Mouse (Mus musculus) liver, postnatal 0 days (tissue): ENCODE data around the gene Frat1. TPM values are rescaled to one million over a fixed set of nuclear protein-coding genes. Genes with fewer than 3 reads are reported as not detected.

ENCODE experiments used
- ATAC-seq: fragments of 200-750 bp; cut with Nextera tagmentation; 2 replicates; pipeline ENCODE4 v1.8.0; 2017; ENCODE audit warnings: mild to moderate bottlenecking, moderate library complexity
- DNase-seq: peaks from one replicate; pipeline ENCODE4 v3.0.0-alpha.2; 2016
- H3K27ac ChIP-seq: fragments of 300-500 bp; sonication (generic); 2 replicates; pipeline ENCODE4 v1.5.1; 2014; ENCODE audit warnings: antibody characterized with exemption, moderate library complexity, mild to moderate bottlenecking, low read depth
- H3K27me3 ChIP-seq: fragments of 300-500 bp; sonication (generic); 2 replicates; pipeline ENCODE4 v1.6.1; 2014; ENCODE audit warnings: low read length, control low read depth, mixed read lengths; ENCODE audit not compliant: insufficient read depth
- H3K36me3 ChIP-seq: fragments of 300-500 bp; sonication (generic); replicated peaks from 2 replicates; pipeline ENCODE4 v1.6.1; 2014; ENCODE audit warnings: mild to moderate bottlenecking, control low read depth, low read length, moderate library complexity, mixed read lengths; ENCODE audit not compliant: insufficient read depth
- H3K4me1 ChIP-seq: fragments of 300-500 bp; sonication (generic); 2 replicates; pipeline ENCODE4 v1.6.1; 2014; ENCODE audit warnings: antibody characterized with exemption, mild to moderate bottlenecking, control low read depth; ENCODE audit not compliant: insufficient read depth
- H3K4me2 ChIP-seq: fragments of 300-500 bp; sonication (generic); 2 replicates; pipeline ENCODE4 v1.6.1; 2014; ENCODE audit warnings: low read depth, mild to moderate bottlenecking, low read length, moderate library complexity, mixed read lengths
- H3K4me3 ChIP-seq: fragments of 300-500 bp; sonication (generic); 2 replicates; pipeline ENCODE4 v1.5.1; 2014; ENCODE audit warnings: low read depth, low read length
- H3K9ac ChIP-seq: fragments of 300-500 bp; sonication (generic); replicated peaks from 2 replicates; pipeline ENCODE4 v1.6.1; 2014; ENCODE audit warnings: mild to moderate bottlenecking, moderate library complexity
- H3K9me3 ChIP-seq: fragments of 300-500 bp; sonication (generic); 2 replicates; pipeline ENCODE4 v1.6.1; 2016; ENCODE audit warnings: mild to moderate bottlenecking, control low read depth, low read length, mixed read lengths
- CTCF ChIP-seq: sonication (generic); IDR thresholded peaks from 2 replicates; pipeline ENCODE4 v1.5.1; 2016; ENCODE audit warnings: antibody characterized with exemption, low read depth
- EP300 ChIP-seq: IDR thresholded peaks from 2 replicates; pipeline ENCODE4 v1.6.1; 2016; ENCODE audit warnings: antibody characterized with exemption, low read depth, mild to moderate bottlenecking
- WGBS: fragments of 180-500 bp; shearing (Covaris S2); extraction: QIAGEN DNeasy Blood & Tissue Kit; methylation state at CpG from one replicate; pipeline ENCODE4 v1.1.7; 2014; ENCODE audit not compliant: insufficient replicate concordance; 5-methylcytosine and 5-hydroxymethylcytosine counted together
- polyA plus RNA-seq: library from polyadenylated mRNA; unstranded; fragments of >200 nt; fragmentation: Nextera tagmentation; extraction: Ambion mirVana; gene quantifications from 2 replicates; pipeline ENCODE4 v1.2.1, GENCODE M21; 2015

Frat1 gene
- polyA plus RNA-seq, 1 experiment from 2014 or later: 8.1 TPM

DNA sequence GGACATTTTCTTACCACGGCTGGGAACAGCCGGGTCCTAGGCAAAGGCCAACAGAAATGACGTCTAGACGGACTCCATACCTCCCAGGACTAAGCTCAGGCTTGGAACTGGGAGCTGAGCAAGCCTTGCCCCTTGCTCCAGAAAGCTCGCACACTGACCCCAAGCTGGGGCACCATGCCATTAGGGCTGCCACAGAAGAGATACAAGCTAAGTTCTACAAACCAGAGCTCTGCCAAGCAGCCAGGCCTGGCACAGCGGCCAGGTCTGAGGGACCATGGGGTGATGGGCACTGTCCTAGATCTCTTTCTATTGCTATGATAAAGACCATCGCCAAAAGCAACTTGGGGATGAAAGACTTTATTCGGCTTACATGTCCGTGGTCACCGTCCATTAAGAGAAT, 17.2 kb upstream of the Frat1 start:
- TF ChIP-seq CTCF (no peak), EP300 (no peak)
- Histone ChIP-seq H3K27me3 (no peaks in the 10 kb centered on the region), H3K4me1 (peaks cover 18% of the 10 kb centered on the region), H3K27ac (no peak overlapping the region), H3K9me3 (no peaks in the 10 kb centered on the region), H3K36me3 (no peaks in the 10 kb centered on the region), H3K4me2 (no peak overlapping the region), H3K4me3 (no peak overlapping the region), H3K9ac (no peak overlapping the region)
- ATAC-seq (no peak), DNase-seq (no peak)
- 81% methylated on average over 10 of the region's 10 CpGs for WGBS

DNA sequence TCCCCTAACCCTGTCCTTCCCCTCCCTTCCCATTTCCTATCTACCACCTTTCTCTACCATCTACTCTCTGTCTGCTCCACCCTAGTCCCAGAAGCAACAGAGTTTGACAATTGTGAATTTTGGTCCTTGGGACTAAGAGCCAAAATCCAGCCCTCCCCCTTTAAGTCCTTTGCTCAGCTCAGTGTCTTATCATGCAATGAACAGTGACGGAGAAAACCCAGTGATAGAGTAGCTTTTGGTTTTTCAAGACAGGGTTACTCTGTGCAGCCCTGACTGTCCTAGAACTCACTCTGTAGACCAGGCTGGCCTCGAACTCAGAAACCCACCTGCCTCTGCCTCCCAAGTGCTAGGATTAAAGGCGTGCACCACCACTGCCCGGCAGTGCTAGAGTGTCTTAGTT, 16.4 kb upstream of the Frat1 start:
- TF ChIP-seq CTCF (no peak), EP300 (no peak)
- no peak overlapping the region for H3K4me3 ChIP-seq
- H3K27me3 ChIP-seq: no peaks in the 10 kb centered on the region
- no peak for DNase-seq
- ATAC-seq: no peak
- no peaks in the 10 kb centered on the region for H3K36me3 ChIP-seq
- 74% methylated on average over 4 of the region's 4 CpGs for WGBS
- H3K4me2 ChIP-seq: no peak overlapping the region
- H3K27ac ChIP-seq: no peak overlapping the region
- no peak overlapping the region for H3K9ac ChIP-seq
- H3K4me1 ChIP-seq: peaks cover 13% of the 10 kb centered on the region
- no peaks in the 10 kb centered on the region for H3K9me3 ChIP-seq

- no peak overlapping the region for H3K4me2 ChIP-seq
- no peak overlapping the region for H3K4me3 ChIP-seq
- peaks cover 13% of the 10 kb centered on the region for H3K4me1 ChIP-seq
- TF ChIP-seq EP300: no peak
- TF ChIP-seq CTCF: no peak
- no peak overlapping the region for H3K27ac ChIP-seq
- DNase-seq: no peak
- H3K9me3 ChIP-seq: no peaks in the 10 kb centered on the region
- ATAC-seq: no peak
- WGBS: 68% methylated on average over 5 of the region's 5 CpGs
- no peaks in the 10 kb centered on the region for H3K27me3 ChIP-seq
- H3K36me3 ChIP-seq: no peaks in the 10 kb centered on the region
- no peak overlapping the region for H3K9ac ChIP-seq
Observed at GRCm38 (mm10) chr19:41816410-41816809, 13.4 kb upstream of the Frat1 start.

DNA sequence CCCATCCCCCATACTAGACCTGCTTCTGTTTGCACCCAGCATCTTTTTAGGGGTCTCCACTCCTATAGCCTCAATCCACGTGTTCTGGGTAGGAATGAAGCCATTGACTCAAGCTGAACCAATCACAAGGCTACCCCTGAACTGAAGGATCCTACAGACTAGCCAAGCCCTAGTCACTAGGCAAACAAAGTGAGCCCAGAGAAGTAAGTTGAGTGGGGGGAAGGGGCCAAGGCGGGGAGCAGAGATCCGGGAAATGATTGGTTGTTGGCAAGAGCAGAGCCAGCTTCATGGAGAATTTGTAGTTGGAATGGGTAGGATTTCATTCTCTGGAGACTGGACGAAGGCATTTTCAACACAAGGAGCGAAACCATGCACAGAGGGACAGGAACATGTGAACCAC, 12.9 kb upstream of the Frat1 start:
- ATAC-seq: no peak
- no peaks in the 10 kb centered on the region for H3K36me3 ChIP-seq
- no peak for DNase-seq

DNA sequence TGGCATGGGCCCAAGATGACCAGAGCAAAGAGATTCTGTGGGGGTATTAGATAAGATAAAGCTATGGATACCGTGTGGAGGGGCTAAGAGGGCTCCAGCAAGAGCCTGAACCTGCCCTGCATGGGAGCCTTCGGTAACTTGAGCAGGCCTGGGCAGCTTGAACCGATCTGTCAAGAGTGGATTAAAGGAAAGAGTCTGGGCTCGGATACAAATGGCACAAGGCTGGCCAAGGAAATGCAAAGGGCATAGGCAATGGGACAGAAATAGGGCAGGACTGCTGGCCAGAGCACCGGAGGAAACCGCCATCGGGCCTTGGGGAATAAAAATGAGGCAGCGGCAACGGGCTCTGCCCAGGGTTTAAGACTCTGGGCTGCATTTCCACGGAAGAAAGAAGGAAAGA, 12.4 kb upstream of the Frat1 start:
- no peak for DNase-seq
- no peak overlapping the region for H3K27ac ChIP-seq
- H3K27me3 ChIP-seq: no peaks in the 10 kb centered on the region
- H3K9ac ChIP-seq: no peak overlapping the region
- TF ChIP-seq CTCF (no peak), EP300 (no peak)
- H3K4me3 ChIP-seq: no peak overlapping the region
- ATAC-seq: no peak
- H3K9me3 ChIP-seq: no peaks in the 10 kb centered on the region
- peaks cover 13% of the 10 kb centered on the region for H3K4me1 ChIP-seq
- no peaks in the 10 kb centered on the region for H3K36me3 ChIP-seq
- H3K4me2 ChIP-seq: no peak overlapping the region
- WGBS: 70% methylated on average over 10 of the region's 10 CpGs

More for the DNA sequence above, 12.9 kb upstream of the Frat1 start:
- no peaks in the 10 kb centered on the region for H3K27me3 ChIP-seq
- H3K9ac ChIP-seq: no peak overlapping the region
- TF ChIP-seq EP300 (no peak), CTCF (no peak)
- peaks cover 13% of the 10 kb centered on the region for H3K4me1 ChIP-seq
- H3K4me3 ChIP-seq: no peak overlapping the region
- no peak overlapping the region for H3K4me2 ChIP-seq
- 62% methylated on average over 5 of the region's 5 CpGs for WGBS
- H3K27ac ChIP-seq: no peak overlapping the region
- H3K9me3 ChIP-seq: no peaks in the 10 kb centered on the region

DNA sequence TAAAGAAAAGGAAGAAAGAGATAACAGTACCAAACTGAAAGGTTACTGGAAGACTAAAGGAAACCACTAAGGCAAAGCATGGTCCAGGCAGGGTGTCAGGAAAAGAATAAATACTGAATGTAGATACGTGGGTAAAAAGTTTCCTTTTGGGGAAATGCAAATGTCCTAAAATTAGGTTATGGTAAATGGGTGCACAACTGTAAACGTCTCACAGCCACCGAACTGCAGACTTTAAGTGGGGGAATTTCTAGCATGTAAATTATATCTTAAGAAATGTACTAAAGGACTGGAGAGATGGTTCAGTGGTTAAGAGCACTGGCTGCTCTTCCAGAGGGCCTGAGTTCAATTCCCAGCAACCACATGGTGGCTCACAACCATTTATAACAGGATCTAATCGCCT, 11.0 kb upstream of the Frat1 start:
- Histone ChIP-seq H3K9ac (no peak overlapping the region), H3K27me3 (no peaks in the 10 kb centered on the region), H3K9me3 (no peaks in the 10 kb centered on the region), H3K27ac (no peak overlapping the region), H3K36me3 (no peaks in the 10 kb centered on the region), H3K4me1 (peaks cover 9% of the 10 kb centered on the region), H3K4me2 (no peak overlapping the region), H3K4me3 (no peak overlapping the region)
- DNase-seq (no peak), ATAC-seq (no peak)
- TF ChIP-seq EP300: no peak
- no peak for TF ChIP-seq CTCF
- 61% methylated on average over 4 of the region's 4 CpGs for WGBS

- Histone ChIP-seq H3K4me2 (no peak overlapping the region), H3K4me1 (peaks cover 9% of the 10 kb centered on the region), H3K27ac (no peak overlapping the region), H3K27me3 (no peaks in the 10 kb centered on the region), H3K4me3 (no peak overlapping the region), H3K36me3 (no peaks in the 10 kb centered on the region), H3K9me3 (no peaks in the 10 kb centered on the region), H3K9ac (no peak overlapping the region)
- no peak for ATAC-seq
- TF ChIP-seq EP300: no peak
- TF ChIP-seq CTCF: no peak
- DNase-seq: no peak
- WGBS: 53% methylated on average over 5 of the region's 5 CpGs
Observed at GRCm38 (mm10) chr19:41821436-41821835, 8.3 kb upstream of the Frat1 start.
